Mouse (Mus musculus) G1E (cell line): ENCODE measurements at regions not wholly inside any gene's neighbourhood (a gene's known extent, or its start where the extent isn't known, plus 50 kb on each side); places are given as distances from the start of the nearest gene placed in this dataset.
"Not testable (repeated sequence)": the region's sequence is repeated elsewhere in the genome, so short reads cannot be mapped to it uniquely, and the experiment has no call there.

Experiments
- CTCF ChIP-seq: IDR thresholded peaks from 2 replicates; pipeline ENCODE4 v1.5.1; 2012; ENCODE audit warnings: low read depth, low read length, inconsistent platforms, mixed read lengths
- GATA1 ChIP-seq: IDR thresholded peaks from 2 replicates; pipeline ENCODE4 v1.6.1; 2012; ENCODE audit warnings: borderline replicate concordance, low read length, inconsistent platforms, mixed read lengths
- GATA2 ChIP-seq: IDR thresholded peaks from 2 replicates; pipeline ENCODE4 v1.6.1; 2012; ENCODE audit warnings: low read depth, low read length, inconsistent platforms, borderline replicate concordance
- POLR2AphosphoS5 ChIP-seq: IDR thresholded peaks from 2 replicates; pipeline ENCODE4 v1.6.1; 2012; ENCODE audit warnings: low read depth, low read length, inconsistent platforms; ENCODE audit not compliant: insufficient replicate concordance

- TF ChIP-seq CTCF, GATA1, GATA2, POLR2AphosphoS5: not testable (repeated sequence)
Measured at GRCm38 (mm10) chr10:19291039-19291438, 65.3 kb upstream of the Olig3 start.
